Mouse (Mus musculus): ENCODE data around the gene Nr2c1. TPM values are rescaled to one million over a fixed set of nuclear protein-coding genes. Genes with fewer than 3 reads are reported as not detected.

Gene Nr2c1
- polyA plus RNA-seq, 1 experiment, result 2.8 TPM

GRCm38 (mm10) chr10:94167051-94167750 lies 19.4 kb downstream of the Nr2c1 start:
- Histone ChIP-seq H3K27ac (ENCODE audit: insufficient read depth, low read depth, low read length) (no peak overlapping the region), H3K36me3 (ENCODE audit: control insufficient read depth, insufficient read depth, low read length) (peaks cover 56% of the 10 kb centered on the region), H3K27me3 (ENCODE audit: control insufficient read depth, insufficient read depth, low read length) (no peaks in the 10 kb centered on the region), H3K4me3 (ENCODE audit: low read depth, low read length) (no peak overlapping the region), H3K4me1 (ENCODE audit: control insufficient read depth, insufficient read depth, insufficient read length, low read length) (peaks cover 3% of the 10 kb centered on the region; the same call in 1 of the 2 replicates)
- no peak for TF ChIP-seq CTCF (IDR thresholded peaks at IDR 0.05; ENCODE audit: extremely low read depth, insufficient read length, insufficient replicate concordance, low read depth, low read length)
- TF ChIP-seq POLR2A (IDR thresholded peaks at IDR 0.05; ENCODE audit: low read depth, low read length), result no peak
- WGBS, result 90% methylated on average over 11 of the region's 11 CpGs

GRCm38 (mm10) chr10:94171440-94172130 lies 23.8 kb downstream of the Nr2c1 start:
- no peak overlapping the region for H3K4me3 ChIP-seq (ENCODE audit: low read depth, low read length)
- WGBS, result 71% methylated on average over 12 of the region's 12 CpGs
- H3K36me3 ChIP-seq (ENCODE audit: control insufficient read depth, insufficient read depth, low read length), result peaks cover 45% of the 10 kb centered on the region
- TF ChIP-seq CTCF (IDR thresholded peaks at IDR 0.05; ENCODE audit: extremely low read depth, insufficient read length, insufficient replicate concordance, low read depth, low read length) (no peak), POLR2A (IDR thresholded peaks at IDR 0.05; ENCODE audit: low read depth, low read length) (no peak)
- peaks cover 3% of the 10 kb centered on the region; the same call in 1 of the 2 replicates for H3K4me1 ChIP-seq (ENCODE audit: control insufficient read depth, insufficient read depth, insufficient read length, low read length)
- peak overlapping the region; percentile 45; the same call in 1 of the 2 replicates for H3K27ac ChIP-seq (ENCODE audit: insufficient read depth, low read depth, low read length)
- H3K27me3 ChIP-seq (ENCODE audit: control insufficient read depth, insufficient read depth, low read length), result no peaks in the 10 kb centered on the region

GRCm38 (mm10) chr10:94172137-94172536 lies 24.3 kb downstream of the Nr2c1 start:
- H3K4me1 ChIP-seq (ENCODE audit: control insufficient read depth, insufficient read depth, insufficient read length, low read length), result peaks cover 3% of the 10 kb centered on the region; the same call in 1 of the 2 replicates
- no peak overlapping the region for H3K4me3 ChIP-seq (ENCODE audit: low read depth, low read length)
- WGBS, result 87% methylated on average over 11 of the region's 11 CpGs
- TF ChIP-seq POLR2A (IDR thresholded peaks at IDR 0.05; ENCODE audit: low read depth, low read length) (no peak), CTCF (IDR thresholded peaks at IDR 0.05; ENCODE audit: extremely low read depth, insufficient read length, insufficient replicate concordance, low read depth, low read length) (no peak)
- H3K36me3 ChIP-seq (ENCODE audit: control insufficient read depth, insufficient read depth, low read length), result peaks cover 41% of the 10 kb centered on the region
- no peaks in the 10 kb centered on the region for H3K27me3 ChIP-seq (ENCODE audit: control insufficient read depth, insufficient read depth, low read length)
- H3K27ac ChIP-seq (ENCODE audit: insufficient read depth, low read depth, low read length), result no peak overlapping the region

- TF ChIP-seq CTCF (IDR thresholded peaks at IDR 0.05; ENCODE audit: extremely low read depth, insufficient read length, insufficient replicate concordance, low read depth, low read length) (no peak), POLR2A (IDR thresholded peaks at IDR 0.05; ENCODE audit: low read depth, low read length) (no peak)
- Histone ChIP-seq H3K4me3 (ENCODE audit: low read depth, low read length) (no peak overlapping the region), H3K4me1 (ENCODE audit: control insufficient read depth, insufficient read depth, insufficient read length, low read length) (peaks cover 3% of the 10 kb centered on the region; the same call in 1 of the 2 replicates), H3K27me3 (ENCODE audit: control insufficient read depth, insufficient read depth, low read length) (no peaks in the 10 kb centered on the region), H3K36me3 (ENCODE audit: control insufficient read depth, insufficient read depth, low read length) (peaks cover 35% of the 10 kb centered on the region), H3K27ac (ENCODE audit: insufficient read depth, low read depth, low read length) (no peak overlapping the region)
- 89% methylated on average over 6 of the region's 6 CpGs for WGBS
These were observed 24.9 kb downstream of the Nr2c1 start for GRCm38 (mm10) chr10:94172706-94173105.

- 73% methylated on average over 7 of the region's 7 CpGs for WGBS
- Histone ChIP-seq H3K27ac (ENCODE audit: insufficient read depth, low read depth, low read length) (no peak overlapping the region), H3K4me3 (ENCODE audit: low read depth, low read length) (no peak overlapping the region), H3K36me3 (ENCODE audit: control insufficient read depth, insufficient read depth, low read length) (peaks cover 21% of the 10 kb centered on the region), H3K4me1 (ENCODE audit: control insufficient read depth, insufficient read depth, insufficient read length, low read length) (peaks cover 5% of the 10 kb centered on the region; the same call in 1 of the 2 replicates), H3K27me3 (ENCODE audit: control insufficient read depth, insufficient read depth, low read length) (no peaks in the 10 kb centered on the region)
- TF ChIP-seq CTCF (IDR thresholded peaks at IDR 0.05; ENCODE audit: extremely low read depth, insufficient read length, insufficient replicate concordance, low read depth, low read length) (no peak), POLR2A (IDR thresholded peaks at IDR 0.05; ENCODE audit: low read depth, low read length) (no peak)
These were observed 26.8 kb downstream of the Nr2c1 start for GRCm38 (mm10) chr10:94174652-94175051.

GRCm38 (mm10) chr10:94183199-94183598 lies 35.4 kb downstream of the Nr2c1 start:
- H3K27ac ChIP-seq (ENCODE audit: insufficient read depth, low read depth, low read length), result no peak overlapping the region
- 59% methylated on average over 4 of the region's 4 CpGs for WGBS
- H3K27me3 ChIP-seq (ENCODE audit: control insufficient read depth, insufficient read depth, low read length), result no peaks in the 10 kb centered on the region
- H3K4me3 ChIP-seq (ENCODE audit: low read depth, low read length), result no peak overlapping the region
- peaks cover 26% of the 10 kb centered on the region for H3K36me3 ChIP-seq (ENCODE audit: control insufficient read depth, insufficient read depth, low read length)
- TF ChIP-seq CTCF (IDR thresholded peaks at IDR 0.05; ENCODE audit: extremely low read depth, insufficient read length, insufficient replicate concordance, low read depth, low read length) (no peak), POLR2A (IDR thresholded peaks at IDR 0.05; ENCODE audit: low read depth, low read length) (no peak)
- 0 out of 2 replicates have a peak, but pooled peaks cover 2% of the 10 kb centered on the region for H3K4me1 ChIP-seq (ENCODE audit: control insufficient read depth, insufficient read depth, insufficient read length, low read length)
